8 mouse cellular contexts compared by ENCODE assay signal in the genomic region with DNA sequence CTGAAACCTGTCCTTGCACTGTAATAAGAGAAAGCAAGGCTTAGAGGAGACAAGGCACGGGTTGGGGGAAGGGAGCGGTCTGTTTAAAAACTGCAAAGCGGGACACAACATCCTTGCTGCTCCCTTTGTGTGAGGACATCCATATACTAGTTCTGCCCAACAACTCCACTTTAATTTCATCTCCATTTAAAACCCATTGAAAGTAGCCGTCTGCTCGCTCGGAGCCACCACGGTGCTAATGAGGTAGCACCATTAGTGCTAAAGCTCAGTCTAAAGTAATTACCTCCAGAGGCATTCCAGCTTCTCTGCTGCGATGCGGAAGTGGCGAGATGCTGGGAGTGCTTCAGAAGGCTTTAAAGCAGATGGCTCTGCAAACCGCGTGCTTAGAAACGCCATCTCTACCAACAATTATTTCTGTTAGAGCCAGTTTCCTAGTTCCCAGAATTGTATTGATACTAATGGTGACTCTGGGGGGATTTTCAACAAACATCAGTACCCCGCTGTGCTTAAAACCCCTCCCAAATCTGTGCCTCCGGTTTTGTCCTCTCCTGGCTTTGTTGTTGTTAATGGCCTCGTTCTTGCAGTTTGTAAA.
DNase-seq lines count a peak whose midpoint lies in the region; ATAC-seq and TF ChIP-seq lines count a peak whose summit lies in the region.

No protein-coding gene starts in this region.

- no peak for TF ChIP-seq POLR2A in lung, adult 2 months (IDR thresholded peaks at IDR 0.05; ENCODE audit: borderline replicate concordance, extremely low read depth, low read depth, low read length)

- no peak for ATAC-seq in lung, embryonic 16.5 days (ENCODE audit: low read depth)
- peak; percentile 53; the same call in 1 of the 2 replicates for ATAC-seq in embryonic facial prominence, embryonic 14.5 days (ENCODE audit: low read depth)

- H3K27ac ChIP-seq in lung, embryonic 16.5 days (ENCODE audit: low read length) = no peak overlapping the region
- no peak overlapping the region for H3K27ac ChIP-seq in embryonic facial prominence, embryonic 14.5 days (replicated peaks; ENCODE audit: low read depth, low read length)

- intact Hi-C loops in left cerebral cortex, postnatal 4 days (cut with DNase I) = no loop called here

- no peaks in the 10 kb centered on the region for H3K9me3 ChIP-seq in lung, embryonic 16.5 days (ENCODE audit: control insufficient read depth, low read length)
- H3K9me3 ChIP-seq in embryonic facial prominence, embryonic 14.5 days (ENCODE audit: control insufficient read depth, low read length) = no peaks in the 10 kb centered on the region

- WGBS in lung, embryonic 16.5 days = 10% methylated on average over 16 of the region's 16 CpGs
- 20% methylated on average over 16 of the region's 16 CpGs for WGBS in lung, adult 2 months
- 8% methylated on average over 16 of the region's 16 CpGs for WGBS in embryonic facial prominence, embryonic 14.5 days

- TF ChIP-seq CTCF in lung, adult 2 months (IDR thresholded peaks at IDR 0.05; ENCODE audit: insufficient read depth, low read length) = no peak

- H3K4me1 ChIP-seq in lung, embryonic 16.5 days (replicated peaks; ENCODE audit: control insufficient read depth, insufficient read depth, low read length) = no peaks in the 10 kb centered on the region; the same call in 1 of the 2 replicates
- H3K4me1 ChIP-seq in lung, adult 2 months (ENCODE audit: control insufficient read depth, insufficient read depth, low read length) = no peaks in the 10 kb centered on the region
- peaks cover 4% of the 10 kb centered on the region; the same call in 1 of the 2 replicates for H3K4me1 ChIP-seq in embryonic facial prominence, embryonic 14.5 days (ENCODE audit: control insufficient read depth, insufficient read depth, low read length)

- H3K4me2 ChIP-seq in lung, embryonic 16.5 days (ENCODE audit: low read depth, low read length) = peak overlapping the region; percentile 36
- peak overlapping the region; percentile 48 for H3K4me2 ChIP-seq in embryonic facial prominence, embryonic 14.5 days (ENCODE audit: low read depth, low read length)

- H3K9ac ChIP-seq in lung, embryonic 16.5 days (ENCODE audit: low read length) = 0 out of 2 replicates have a peak overlapping the region, but pooled peaks have one; percentile 17
- 0 out of 2 replicates have a peak overlapping the region, but pooled peaks have one; percentile 0 for H3K9ac ChIP-seq in embryonic facial prominence, embryonic 14.5 days (ENCODE audit: low read depth, low read length)

- H3K27me3 ChIP-seq in lung, embryonic 16.5 days (ENCODE audit: control insufficient read depth, insufficient read depth, low read depth, low read length) = no peaks in the 10 kb centered on the region
- no peaks in the 10 kb centered on the region for H3K27me3 ChIP-seq in embryonic facial prominence, embryonic 14.5 days (replicated peaks; ENCODE audit: control insufficient read depth, insufficient read depth, low read length)

- H3K36me3 ChIP-seq in lung, embryonic 16.5 days (ENCODE audit: control insufficient read depth, insufficient read depth, low read length) = no peaks in the 10 kb centered on the region
- H3K36me3 ChIP-seq in embryonic facial prominence, embryonic 14.5 days (ENCODE audit: control insufficient read depth, insufficient read depth, low read length) = no peaks in the 10 kb centered on the region

- H3K4me3 ChIP-seq in lung, embryonic 16.5 days (ENCODE audit: low read length) = no peak overlapping the region
- no peak overlapping the region for H3K4me3 ChIP-seq in lung, adult 2 months (replicated peaks; ENCODE audit: extremely low read depth, low read depth, low read length)
- peak overlapping the region; percentile 10; the same call in 1 of the 2 replicates for H3K4me3 ChIP-seq in embryonic facial prominence, embryonic 14.5 days (ENCODE audit: low read depth, low read length)

- no peak for DNase-seq in lung, adult 2 months
- DNase-seq in embryonic facial prominence, embryonic 14.5 days (ENCODE audit: low spot score) = peak; percentile 59
- DNase-seq in kidney, postnatal 4 days = peak; percentile 20 to 53
- DNase-seq in neural tube, embryonic 10.5 days (ENCODE audit: extremely low spot score, low spot score) = peak; percentile 55
- no peak for DNase-seq in spleen, adult 18-20 months
- DNase-seq in left cerebral cortex, postnatal 4 days = no peak
- no peak for DNase-seq in adrenal gland, postnatal 10 days

Comparison
In these comparisons a context has a peak if more than half of its experiments do, and no peak if none do; other contexts are left out.
1. DNase-seq: peak in embryonic facial prominence, embryonic 14.5 days (single experiment), kidney, postnatal 4 days (2 of 2) and neural tube, embryonic 10.5 days (single experiment); none in lung, adult 2 months (single experiment), spleen, adult 18-20 months (0 of 2), left cerebral cortex, postnatal 4 days (single experiment) and adrenal gland, postnatal 10 days (single experiment).